Mouse (Mus musculus): ENCODE data around the gene Man1b1. TPM values are rescaled to one million over a fixed set of nuclear protein-coding genes. Genes with fewer than 3 reads are reported as not detected.

The Man1b1 gene
- polyA plus RNA-seq, 2 experiments, result 6.6 to 25.4 TPM

DNA sequence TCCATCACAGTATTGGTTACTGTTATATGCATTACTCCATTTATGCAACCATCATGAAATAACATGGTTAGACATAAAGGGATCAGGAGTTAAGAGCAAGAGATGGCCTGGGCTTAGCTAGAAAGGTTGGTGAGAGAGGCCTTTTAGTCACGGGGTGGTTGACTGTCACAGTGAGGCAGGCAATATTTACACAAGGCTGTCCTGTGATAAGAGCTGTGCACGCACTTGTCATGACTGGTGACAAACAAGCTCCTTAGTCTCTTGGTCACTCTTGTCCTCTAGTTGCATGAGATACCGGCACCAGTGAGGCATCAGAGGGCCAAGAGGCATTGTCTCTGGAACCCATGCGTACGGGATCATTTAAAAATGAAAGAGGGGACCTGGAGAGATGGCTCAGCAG, 52.4 kb downstream of the Man1b1 start:
- H3K27me3 ChIP-seq (ENCODE audit: control insufficient read depth, insufficient read depth, low read length), result no peaks in the 10 kb centered on the region
- H3K27ac ChIP-seq, result no peak overlapping the region
- no peak overlapping the region for H3K9ac ChIP-seq (replicated peaks)
- H3K4me1 ChIP-seq (replicated peaks; ENCODE audit: control insufficient read depth in 2 of 2, insufficient read depth in 2 of 2, low read length in 1 of 2), result no peaks in the 10 kb centered on the region
- ATAC-seq (ENCODE audit: insufficient read depth), result no peak
- no peak for TF ChIP-seq EP300 (IDR thresholded peaks at IDR 0.05; ENCODE audit: low read depth)
- no peak overlapping the region for H3K4me3 ChIP-seq (ENCODE audit: insufficient read depth in 1 of 2, low read depth in 2 of 2, low read length in 2 of 2)
- no peak for DNase-seq (ENCODE audit: low read depth in 3 of 3, low spot score in 3 of 3)
- 53% methylated on average over 5 of the region's 5 CpGs for WGBS (ENCODE audit: insufficient replicate concordance)
- H3K4me2 ChIP-seq (ENCODE audit: low read depth), result no peak overlapping the region
- no peaks in the 10 kb centered on the region for H3K9me3 ChIP-seq (ENCODE audit: control insufficient read depth, low read length)
- H3K36me3 ChIP-seq (replicated peaks; ENCODE audit: control insufficient read depth, insufficient read depth, low read depth), result no peaks in the 10 kb centered on the region

DNA sequence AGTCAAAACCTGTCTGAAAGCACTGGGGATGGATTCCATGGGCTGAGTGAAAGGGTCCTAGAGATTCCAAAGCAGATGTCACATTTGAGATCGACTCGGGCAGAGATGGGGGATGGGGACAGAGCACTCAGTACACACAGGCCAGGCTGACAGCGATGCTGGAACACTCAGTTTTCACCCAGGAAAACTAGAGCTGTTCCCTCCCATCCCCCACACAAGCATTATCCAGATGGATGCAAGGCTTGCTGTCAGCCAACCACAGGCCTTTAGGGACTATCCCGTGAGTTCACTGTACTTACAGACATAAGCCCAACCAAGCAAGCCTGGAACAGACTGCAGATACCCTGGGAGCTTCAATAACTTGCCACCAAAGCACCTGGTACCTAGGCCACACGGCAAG, 59.1 kb downstream of the Man1b1 start:
- ATAC-seq (ENCODE audit: insufficient read depth), result no peak
- DNase-seq (ENCODE audit: low read depth in 3 of 3, low spot score in 3 of 3), result no peak
- H3K36me3 ChIP-seq (replicated peaks; ENCODE audit: control insufficient read depth, insufficient read depth, low read depth), result no peaks in the 10 kb centered on the region
- no peak overlapping the region; the same call in 1 of the 2 replicates for H3K9ac ChIP-seq (replicated peaks)
- TF ChIP-seq EP300 (IDR thresholded peaks at IDR 0.05; ENCODE audit: low read depth) (no peak), CTCF (IDR thresholded peaks at IDR 0.05; ENCODE audit: low read depth) (no peak)
- H3K4me2 ChIP-seq (ENCODE audit: low read depth), result no peak overlapping the region
- H3K4me3 ChIP-seq (ENCODE audit: insufficient read depth in 1 of 2, low read depth in 2 of 2, low read length in 2 of 2), result no peak overlapping the region
- H3K9me3 ChIP-seq (ENCODE audit: control insufficient read depth, low read length), result no peaks in the 10 kb centered on the region
- H3K27me3 ChIP-seq (ENCODE audit: control insufficient read depth, insufficient read depth, low read length), result peaks cover 20% of the 10 kb centered on the region
- H3K27ac ChIP-seq, result no peak overlapping the region
- H3K4me1 ChIP-seq (replicated peaks; ENCODE audit: control insufficient read depth in 2 of 2, insufficient read depth in 2 of 2, low read length in 1 of 2), result no peaks in the 10 kb centered on the region; a peak in 1 of 4 replicates
- 62% methylated on average over 5 of the region's 5 CpGs for WGBS (ENCODE audit: insufficient replicate concordance)

DNA sequence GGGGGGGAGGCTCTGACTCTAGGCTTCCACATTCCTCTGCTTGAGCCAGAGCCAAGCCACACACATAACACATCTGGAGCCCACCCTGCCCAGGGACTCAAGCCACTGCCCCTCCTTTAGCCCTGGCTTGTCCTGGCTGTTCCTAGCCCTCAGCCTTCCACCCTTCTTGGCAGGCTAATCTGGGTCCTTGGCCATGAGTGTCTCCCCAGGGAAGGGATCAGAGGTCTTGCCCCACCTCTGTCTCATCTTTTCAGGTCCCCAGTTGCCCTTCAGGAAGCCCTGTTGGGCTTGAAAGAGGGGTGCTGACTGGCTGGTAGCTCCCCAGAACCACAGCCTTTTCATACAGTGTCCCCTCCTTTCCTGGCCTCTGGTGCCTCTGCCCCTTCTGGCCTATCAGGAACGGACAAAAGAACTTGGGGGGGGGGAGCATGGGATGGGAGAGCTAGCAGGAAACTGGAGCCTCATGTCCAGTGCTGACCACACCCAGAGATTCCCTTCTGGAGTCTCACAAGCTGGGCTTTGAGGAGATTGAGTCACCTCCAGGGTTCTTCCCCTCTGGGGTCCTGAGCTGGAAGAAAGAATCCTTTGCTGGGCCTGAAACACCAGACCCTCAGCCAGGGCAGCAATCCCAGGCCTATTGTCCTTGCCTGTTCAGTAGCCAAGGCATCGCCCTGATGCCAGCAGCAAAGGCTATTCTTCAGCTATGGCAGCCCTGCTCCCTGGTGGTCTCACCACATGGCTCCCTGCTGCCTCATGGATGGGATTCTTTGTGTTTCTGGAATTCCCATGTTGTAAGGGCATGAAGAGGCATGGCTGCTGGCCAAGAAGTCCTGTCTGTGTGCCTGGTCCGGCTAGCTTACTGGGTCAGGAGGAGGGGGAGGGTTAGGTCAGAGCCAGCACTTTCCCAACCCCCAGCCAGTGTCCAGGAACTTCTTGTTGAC, 62.4 kb downstream of the Man1b1 start:
- 31% methylated on average over 3 of the region's 3 CpGs for WGBS (ENCODE audit: insufficient replicate concordance)

DNA sequence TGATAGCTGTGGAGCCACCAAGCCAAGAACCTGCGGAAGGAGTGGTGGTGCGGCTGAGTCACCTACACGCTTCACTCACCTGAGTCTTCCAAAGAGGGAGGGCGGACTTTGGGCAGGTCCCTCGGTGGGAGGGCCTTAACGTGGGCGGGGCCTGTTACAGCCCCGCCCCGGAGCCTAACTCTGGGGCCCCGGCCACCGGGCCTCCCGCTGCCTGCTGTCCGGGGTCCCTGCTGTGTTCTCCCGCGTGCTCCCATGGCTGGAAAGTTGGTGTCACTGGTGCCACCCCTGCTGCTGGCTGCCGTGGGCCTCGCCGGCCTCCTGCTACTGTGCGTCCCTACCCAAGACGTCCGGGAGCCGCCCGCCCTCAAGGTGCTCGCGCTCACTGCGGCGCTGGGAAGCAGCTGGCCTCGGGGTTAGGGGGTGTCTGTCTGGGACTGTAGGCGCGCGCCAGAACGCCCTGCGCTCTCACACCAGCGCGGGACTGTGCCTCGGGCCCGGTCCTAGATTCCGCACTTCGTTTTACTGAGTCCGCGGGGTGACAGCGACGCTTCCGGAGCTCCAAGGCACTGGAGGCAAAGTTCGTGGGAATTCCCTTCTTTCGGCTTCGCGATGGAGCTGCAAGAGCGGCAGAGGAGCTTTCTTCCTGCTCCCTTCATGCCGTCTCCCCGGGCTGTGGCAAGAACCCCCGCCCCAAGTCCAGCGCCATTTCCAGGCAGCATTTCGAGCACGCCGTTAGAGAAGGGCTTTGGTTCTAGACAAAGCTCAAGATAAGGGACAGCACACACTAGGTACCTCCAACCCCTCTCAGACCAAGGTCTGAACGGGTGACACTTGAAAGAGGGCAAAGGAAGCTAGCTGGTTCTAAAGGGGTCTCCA, 63.8 kb downstream of the Man1b1 start, which contains the start of gene Entpd2:
Entpd2 (plus strand) TSS at position 154 of the 876 bp plus-strand sequence.
- Histone ChIP-seq H3K4me1 (replicated peaks; ENCODE audit: control insufficient read depth in 2 of 2, insufficient read depth in 2 of 2, low read length in 1 of 2) (no peaks in the 10 kb centered on the region; a peak in 1 of 4 replicates), H3K27ac (no peak within 1 kb of the TSS), H3K36me3 (replicated peaks; ENCODE audit: control insufficient read depth, insufficient read depth, low read depth) (no peaks in the 10 kb centered on the region), H3K9ac (replicated peaks) (no peak within 1 kb of the TSS), H3K9me3 (ENCODE audit: control insufficient read depth, low read length) (no peaks in the 10 kb centered on the region), H3K4me2 (ENCODE audit: low read depth) (peak within 1 kb of the TSS; percentile 65), H3K4me3 (ENCODE audit: insufficient read depth in 1 of 2, low read depth in 2 of 2, low read length in 2 of 2) (peak within 1 kb of the TSS in 1 of 2 experiments; percentile 41; a peak in 2 of 4 replicates), H3K27me3 (ENCODE audit: control insufficient read depth, insufficient read depth, low read length) (peaks cover 56% of the 10 kb centered on the region)
- ATAC-seq (ENCODE audit: insufficient read depth), result no peak
- no peak for DNase-seq (ENCODE audit: low read depth in 3 of 3, low spot score in 3 of 3)
- TF ChIP-seq EP300 (IDR thresholded peaks at IDR 0.05; ENCODE audit: low read depth) (no peak), CTCF (IDR thresholded peaks at IDR 0.05; ENCODE audit: low read depth) (no peak)
- WGBS (ENCODE audit: insufficient replicate concordance), result 2% methylated on average over 57 of the region's 57 CpGs

More for the DNA sequence above, 62.4 kb downstream of the Man1b1 start:
- Histone ChIP-seq H3K4me2 (ENCODE audit: low read depth) (no peak overlapping the region), H3K36me3 (replicated peaks; ENCODE audit: control insufficient read depth, insufficient read depth, low read depth) (no peaks in the 10 kb centered on the region), H3K4me1 (replicated peaks; ENCODE audit: control insufficient read depth in 2 of 2, insufficient read depth in 2 of 2, low read length in 1 of 2) (no peaks in the 10 kb centered on the region; a peak in 1 of 4 replicates), H3K27ac (no peak overlapping the region), H3K4me3 (ENCODE audit: insufficient read depth in 1 of 2, low read depth in 2 of 2, low read length in 2 of 2) (no peak overlapping the region), H3K9me3 (ENCODE audit: control insufficient read depth, low read length) (no peaks in the 10 kb centered on the region), H3K27me3 (ENCODE audit: control insufficient read depth, insufficient read depth, low read length) (peaks cover 43% of the 10 kb centered on the region), H3K9ac (replicated peaks) (no peak overlapping the region)
- no peak for ATAC-seq (ENCODE audit: insufficient read depth)
- DNase-seq (ENCODE audit: low read depth in 3 of 3, low spot score in 3 of 3), result no peak
- TF ChIP-seq CTCF (IDR thresholded peaks at IDR 0.05; ENCODE audit: low read depth) (no peak), EP300 (IDR thresholded peaks at IDR 0.05; ENCODE audit: low read depth) (no peak)
